Mouse (Mus musculus) olfactory bulb, adult 2 months (tissue): Measurements from ENCODE around the gene Dcaf15.

Experiments used
- CTCF ChIP-seq: fragments of 200-500 bp; IDR thresholded peaks from 2 replicates; pipeline ENCODE4 v1.5.1; 2012; ENCODE audit warnings: low read depth, mild to moderate bottlenecking, low read length, moderate library complexity; ENCODE audit not compliant: insufficient read depth
- POLR2A ChIP-seq: fragments of 200-500 bp; IDR thresholded peaks from 2 replicates; pipeline ENCODE4 v1.6.1; 2012; ENCODE audit warnings: mild to moderate bottlenecking, low read depth, low read length, moderate library complexity; ENCODE audit not compliant: insufficient read depth

DNA sequence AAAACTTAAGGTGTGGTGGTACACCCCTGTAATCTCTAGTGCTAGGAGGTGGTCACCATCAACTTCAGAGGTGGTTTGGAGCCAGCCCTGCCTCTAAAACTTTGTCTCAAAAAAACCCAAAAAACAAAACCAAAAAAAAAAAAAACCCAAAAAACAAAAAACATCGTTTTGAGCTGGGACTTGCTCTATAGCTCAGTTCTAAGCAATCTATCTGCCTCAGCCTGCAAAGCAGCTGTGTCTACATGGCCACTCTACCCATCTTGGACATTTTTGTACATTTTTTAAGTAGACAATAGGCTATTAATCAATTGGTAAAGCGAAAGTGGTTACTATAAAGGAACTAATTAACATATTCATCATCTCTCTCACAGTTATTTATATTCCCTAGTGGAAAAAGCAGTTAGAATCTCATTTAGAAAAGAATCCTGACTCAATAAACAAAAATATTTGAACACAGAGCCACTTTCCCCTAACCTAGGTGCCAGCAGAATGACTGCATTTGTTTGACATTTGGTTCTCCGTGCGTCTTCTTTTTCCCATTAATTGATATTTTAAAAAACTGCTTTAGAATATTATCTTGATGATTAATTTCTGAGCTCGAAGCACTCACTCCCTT is 39.0 kb downstream of the Dcaf15 start:
- no peak for TF ChIP-seq CTCF
- no peak for TF ChIP-seq POLR2A
